Comparison of ENCODE assay signal across 8 mouse cellular contexts in genomic region chr11:64978720-64979488, GRCm38 (mm10). TPM values are rescaled to one million over a fixed set of nuclear protein-coding genes. Genes with fewer than 3 reads are reported as not detected.
DNase-seq lines count a peak whose midpoint lies in the region; ATAC-seq and TF ChIP-seq lines count a peak whose summit lies in the region.

TSS of gene Elac2 (plus strand) at chr11:64979038.

- no peak for TF ChIP-seq CTCF in ES-Bruce4 (IDR thresholded peaks at IDR 0.05; ENCODE audit: low read depth, low read length)
- TF ChIP-seq CTCF in liver, postnatal 0 days (IDR thresholded peaks at IDR 0.05; ENCODE audit: low read depth) = no peak

- no peaks in the 10 kb centered on the region for H3K9me3 ChIP-seq in ES-Bruce4 (replicated peaks; ENCODE audit: control insufficient read depth, insufficient read depth, low read length, poor library complexity, severe bottlenecking)
- no peaks in the 10 kb centered on the region for H3K9me3 ChIP-seq in forebrain, embryonic 13.5 days (replicated peaks)
- H3K9me3 ChIP-seq in liver, postnatal 0 days (ENCODE audit: low read length) = no peaks in the 10 kb centered on the region
- no peaks in the 10 kb centered on the region for H3K9me3 ChIP-seq in neural tube, embryonic 14.5 days (ENCODE audit: control insufficient read depth, low read length)

- ATAC-seq in cerebellum, adult (ENCODE audit: insufficient number of reproducible peaks, low FRiP score, low TSS enrichment) = peak; percentile 100
- peak; percentile 100 for ATAC-seq in forebrain, embryonic 13.5 days
- peak; percentile 99 for ATAC-seq in liver, postnatal 0 days
- peak; percentile 100 for ATAC-seq in neural tube, embryonic 14.5 days (ENCODE audit: low read depth)

- under 1% methylated on average over 65 of the region's 65 CpGs for WGBS in forebrain, embryonic 13.5 days
- under 1% methylated on average over 65 of the region's 65 CpGs for WGBS in large intestine, adult 2 months
- WGBS in liver, postnatal 0 days (ENCODE audit: insufficient replicate concordance) = under 1% methylated on average over 65 of the region's 65 CpGs
- WGBS in neural tube, embryonic 14.5 days = under 1% methylated on average over 64 of the region's 65 CpGs

- peaks cover 7% of the 10 kb centered on the region; the same call in 1 of the 2 replicates for H3K36me3 ChIP-seq in ES-Bruce4 (ENCODE audit: control insufficient read depth, insufficient read depth, low read length, poor library complexity, severe bottlenecking)
- peaks cover 32% of the 10 kb centered on the region for H3K36me3 ChIP-seq in forebrain, embryonic 13.5 days (ENCODE audit: poor library complexity, severe bottlenecking)
- peaks cover 4% of the 10 kb centered on the region for H3K36me3 ChIP-seq in liver, postnatal 0 days (replicated peaks; ENCODE audit: insufficient read depth, low read length)
- peaks cover 20% of the 10 kb centered on the region for H3K36me3 ChIP-seq in neural tube, embryonic 14.5 days (ENCODE audit: control insufficient read depth, insufficient read depth, low read length)

- H3K27ac ChIP-seq in ES-Bruce4 (ENCODE audit: insufficient read depth, low read length) = no peak within 1 kb of the TSS
- H3K27ac ChIP-seq in forebrain, embryonic 13.5 days = 0 out of 2 replicates have a peak within 1 kb of the TSS, but pooled peaks have one; percentile 22
- H3K27ac ChIP-seq in liver, postnatal 0 days (ENCODE audit: low read depth) = peak within 1 kb of the TSS; percentile 58
- H3K27ac ChIP-seq in neural tube, embryonic 14.5 days (ENCODE audit: low read depth, low read length) = no peak within 1 kb of the TSS

- TF ChIP-seq POLR2A in ES-Bruce4 (IDR thresholded peaks at IDR 0.05; ENCODE audit: insufficient read depth, low read length) = peak; percentile 7

- no peaks in the 10 kb centered on the region for H3K27me3 ChIP-seq in ES-Bruce4 (ENCODE audit: control insufficient read depth, insufficient read depth, low read length, poor library complexity, severe bottlenecking)
- peaks cover 14% of the 10 kb centered on the region; the same call in 1 of the 2 replicates for H3K27me3 ChIP-seq in forebrain, embryonic 13.5 days
- no peaks in the 10 kb centered on the region for H3K27me3 ChIP-seq in liver, postnatal 0 days (ENCODE audit: insufficient read depth, low read length)
- no peaks in the 10 kb centered on the region for H3K27me3 ChIP-seq in neural tube, embryonic 14.5 days (ENCODE audit: control insufficient read depth, insufficient read depth, low read length)

- no peaks in the 10 kb centered on the region for H3K4me1 ChIP-seq in ES-Bruce4 (ENCODE audit: control insufficient read depth, insufficient read depth, low read length)
- H3K4me1 ChIP-seq in forebrain, embryonic 13.5 days = peaks cover 17% of the 10 kb centered on the region
- H3K4me1 ChIP-seq in liver, postnatal 0 days (ENCODE audit: insufficient read depth) = peaks cover 15% of the 10 kb centered on the region
- peaks cover 11% of the 10 kb centered on the region for H3K4me1 ChIP-seq in neural tube, embryonic 14.5 days (ENCODE audit: control insufficient read depth, insufficient read depth, low read length)

- TF ChIP-seq EP300 in ES-Bruce4 (IDR thresholded peaks at IDR 0.05; ENCODE audit: insufficient read depth, low read depth, low read length) = no peak
- TF ChIP-seq EP300 in liver, postnatal 0 days (IDR thresholded peaks at IDR 0.05; ENCODE audit: low read depth) = no peak

- H3K9ac ChIP-seq in ES-Bruce4 (ENCODE audit: low read depth, poor library complexity, severe bottlenecking) = peak within 1 kb of the TSS; percentile 74
- peak within 1 kb of the TSS; percentile 88 for H3K9ac ChIP-seq in forebrain, embryonic 13.5 days
- H3K9ac ChIP-seq in liver, postnatal 0 days (replicated peaks) = peak within 1 kb of the TSS; percentile 83
- peak within 1 kb of the TSS; percentile 74 for H3K9ac ChIP-seq in neural tube, embryonic 14.5 days (replicated peaks; ENCODE audit: low read depth, low read length)

- H3K4me2 ChIP-seq in forebrain, embryonic 13.5 days = peak within 1 kb of the TSS; percentile 88
- peak within 1 kb of the TSS; percentile 99 for H3K4me2 ChIP-seq in liver, postnatal 0 days (ENCODE audit: low read depth, low read length)
- H3K4me2 ChIP-seq in neural tube, embryonic 14.5 days (ENCODE audit: low read depth, low read length) = peak within 1 kb of the TSS; percentile 92

- peak; percentile 98 to 99 for DNase-seq in heart, postnatal 10 days
- DNase-seq in large intestine, adult 2 months (ENCODE audit: low read depth, low spot score) = peak; percentile 91
- DNase-seq in liver, postnatal 0 days = peak; percentile 97
- peak; percentile 97 for DNase-seq in testis, postnatal 10 days (ENCODE audit: low spot score)

- H3K4me3 ChIP-seq in ES-Bruce4 (ENCODE audit: low read depth, low read length) = peak within 1 kb of the TSS; percentile 76
- peak within 1 kb of the TSS; percentile 93 for H3K4me3 ChIP-seq in forebrain, embryonic 13.5 days
- H3K4me3 ChIP-seq in liver, postnatal 0 days (ENCODE audit: low read depth, low read length) = peak within 1 kb of the TSS; percentile 98
- H3K4me3 ChIP-seq in neural tube, embryonic 14.5 days (ENCODE audit: low read depth, low read length) = peak within 1 kb of the TSS; percentile 94

- intact Hi-C loops in heart, postnatal 10 days (cut with DNase I) = loop anchor here (10.0 kb wide), 1 partner anchor 904 kb away; the partner anchor contains the start of gene Cox10

RNA-seq across cellular contexts. Expression of gene Elac2, which starts in this region (rescaled TPM):
- 21.3 and 24.2 TPM in 2 replicates for polyA plus RNA-seq in ES-Bruce4 (2011; ENCODE audit: insufficient read depth, insufficient read length, low read depth, missing spikeins)
- 30.6 and 33.6 TPM in 2 replicates for polyA plus RNA-seq in forebrain, embryonic 13.5 days (2015; fragmentation: Nextera tagmentation; extraction: Ambion mirVana)
- total RNA-seq in heart, postnatal 10 days (2021) = 10 to 100 TPM; 20.8 to 21.4 TPM
- 13.3 and 14.3 TPM in 2 replicates for polyA plus RNA-seq in large intestine, adult 2 months (2012; rRNA removed)
- 8.3 and 9.1 TPM in 2 replicates for polyA plus RNA-seq in liver, postnatal 0 days (2015; fragmentation: Nextera tagmentation; extraction: Ambion mirVana)
- polyA plus RNA-seq in neural tube, embryonic 14.5 days (2014; fragmentation: Nextera tagmentation; extraction: Ambion mirVana) = 32.2 and 38.3 TPM in 2 replicates

Comparison
In these comparisons a context has a peak if more than half of its experiments do, and no peak if none do; other contexts are left out.
1. H3K27ac ChIP-seq: peak in forebrain, embryonic 13.5 days (single experiment) and liver, postnatal 0 days (single experiment); none in ES-Bruce4 (single experiment) and neural tube, embryonic 14.5 days (single experiment).
2. Peak in every context shown above with its lines, with median percentiles within 50 percentile points of each other: H3K4me3 ChIP-seq, H3K9ac ChIP-seq, ATAC-seq, H3K4me2 ChIP-seq and DNase-seq.